Mouse (Mus musculus): ENCODE measurements at regions not wholly inside any gene's neighbourhood (a gene's known extent, or its start where the extent isn't known, plus 50 kb on each side); places are given as distances from the start of the nearest gene placed in this dataset.

GRCm38 (mm10) chr9:94239479-94240241 is 298.2 kb downstream of the 1190002N15Rik start:
- 75% methylated on average over 8 of the region's 8 CpGs for WGBS
- H3K36me3 ChIP-seq (ENCODE audit: control insufficient read depth, insufficient read depth, low read length): no peaks in the 10 kb centered on the region

GRCm38 (mm10) chr9:94238565-94238964 is 299.3 kb downstream of the 1190002N15Rik start:
- Histone ChIP-seq H3K27me3 (ENCODE audit: control insufficient read depth, insufficient read depth, low read length) (no peaks in the 10 kb centered on the region), H3K4me1 (ENCODE audit: control insufficient read depth in 2 of 2, insufficient read depth in 2 of 2, low read length in 2 of 2) (0 out of 4 replicates have a peak, but pooled peaks cover 0 to 2% of the 10 kb centered on the region in 2 experiments), H3K27ac (replicated peaks in 1 of 2; ENCODE audit: control insufficient read depth in 1 of 2, insufficient read depth in 1 of 2, low read depth in 2 of 2, low read length in 2 of 2) (no peak overlapping the region), H3K9ac (ENCODE audit: low read length) (no peak overlapping the region), H3K4me2 (ENCODE audit: low read length) (no peak overlapping the region), H3K4me3 (ENCODE audit: control insufficient read depth in 1 of 2, insufficient read depth in 1 of 2, low read depth in 1 of 2, low read length in 2 of 2) (no peak overlapping the region), H3K36me3 (ENCODE audit: control insufficient read depth, insufficient read depth, low read length) (no peaks in the 10 kb centered on the region), H3K9me3 (ENCODE audit: control insufficient read depth, low read length) (no peaks in the 10 kb centered on the region)
- ATAC-seq (ENCODE audit: insufficient number of reproducible peaks, insufficient read depth, low FRiP score, low read depth): no peak

More at GRCm38 (mm10) chr9:94239479-94240241, 298.2 kb downstream of the 1190002N15Rik start:
- Histone ChIP-seq H3K27ac (replicated peaks in 1 of 2; ENCODE audit: control insufficient read depth in 1 of 2, insufficient read depth in 1 of 2, low read depth in 2 of 2, low read length in 2 of 2) (no peak overlapping the region), H3K4me1 (ENCODE audit: control insufficient read depth in 2 of 2, insufficient read depth in 2 of 2, low read length in 2 of 2) (0 out of 4 replicates have a peak, but pooled peaks cover 0 to 2% of the 10 kb centered on the region in 2 experiments), H3K9me3 (ENCODE audit: control insufficient read depth, low read length) (no peaks in the 10 kb centered on the region), H3K9ac (ENCODE audit: low read length) (no peak overlapping the region), H3K27me3 (ENCODE audit: control insufficient read depth, insufficient read depth, low read length) (no peaks in the 10 kb centered on the region), H3K4me3 (ENCODE audit: control insufficient read depth in 1 of 2, insufficient read depth in 1 of 2, low read depth in 1 of 2, low read length in 2 of 2) (no peak overlapping the region), H3K4me2 (ENCODE audit: low read length) (no peak overlapping the region)
- no peak for ATAC-seq (ENCODE audit: insufficient number of reproducible peaks, insufficient read depth, low FRiP score, low read depth)

GRCm38 (mm10) chr9:94229537-94229936 is 308.3 kb downstream of the 1190002N15Rik start:
- Histone ChIP-seq H3K27me3 (ENCODE audit: control insufficient read depth, insufficient read depth, low read length) (no peaks in the 10 kb centered on the region), H3K4me3 (ENCODE audit: control insufficient read depth in 1 of 2, insufficient read depth in 1 of 2, low read depth in 1 of 2, low read length in 2 of 2) (no peak overlapping the region), H3K4me2 (ENCODE audit: low read length) (no peak overlapping the region), H3K27ac (replicated peaks in 1 of 2; ENCODE audit: control insufficient read depth in 1 of 2, insufficient read depth in 1 of 2, low read depth in 2 of 2, low read length in 2 of 2) (no peak overlapping the region), H3K9ac (ENCODE audit: low read length) (no peak overlapping the region), H3K9me3 (ENCODE audit: control insufficient read depth, low read length) (no peaks in the 10 kb centered on the region), H3K36me3 (ENCODE audit: control insufficient read depth, insufficient read depth, low read length) (no peaks in the 10 kb centered on the region), H3K4me1 (ENCODE audit: control insufficient read depth in 2 of 2, insufficient read depth in 2 of 2, low read length in 2 of 2) (no peaks in the 10 kb centered on the region)
- WGBS: 76% methylated on average over 2 of the region's 2 CpGs
- no peak for ATAC-seq (ENCODE audit: insufficient number of reproducible peaks, insufficient read depth, low FRiP score, low read depth)

- Histone ChIP-seq H3K27me3 (ENCODE audit: control insufficient read depth, insufficient read depth, low read length) (no peaks in the 10 kb centered on the region), H3K9ac (ENCODE audit: low read length) (no peak overlapping the region), H3K4me3 (ENCODE audit: control insufficient read depth in 1 of 2, insufficient read depth in 1 of 2, low read depth in 1 of 2, low read length in 2 of 2) (no peak overlapping the region), H3K4me2 (ENCODE audit: low read length) (no peak overlapping the region), H3K36me3 (ENCODE audit: control insufficient read depth, insufficient read depth, low read length) (no peaks in the 10 kb centered on the region), H3K4me1 (ENCODE audit: control insufficient read depth in 2 of 2, insufficient read depth in 2 of 2, low read length in 2 of 2) (peaks cover 2 to 9% of the 10 kb centered on the region in 2 experiments; a peak in 2 of 4 replicates), H3K27ac (replicated peaks in 1 of 2; ENCODE audit: control insufficient read depth in 1 of 2, insufficient read depth in 1 of 2, low read depth in 2 of 2, low read length in 2 of 2) (no peak overlapping the region), H3K9me3 (ENCODE audit: control insufficient read depth, low read length) (no peaks in the 10 kb centered on the region)
- ATAC-seq (ENCODE audit: insufficient number of reproducible peaks, insufficient read depth, low FRiP score, low read depth): no peak
- WGBS: 70% methylated on average over 2 of the region's 2 CpGs
Observed at GRCm38 (mm10) chr9:94219116-94219515, 318.8 kb downstream of the 1190002N15Rik start.

GRCm38 (mm10) chr9:94216414-94217279 is 321.2 kb downstream of the 1190002N15Rik start:
- ATAC-seq (ENCODE audit: insufficient number of reproducible peaks, insufficient read depth, low FRiP score, low read depth): no peak; the same call in 1 of the 2 replicates
- Histone ChIP-seq H3K4me2 (ENCODE audit: low read length) (no peak overlapping the region), H3K9ac (ENCODE audit: low read length) (no peak overlapping the region), H3K9me3 (ENCODE audit: control insufficient read depth, low read length) (no peaks in the 10 kb centered on the region), H3K27ac (replicated peaks in 1 of 2; ENCODE audit: control insufficient read depth in 1 of 2, insufficient read depth in 1 of 2, low read depth in 2 of 2, low read length in 2 of 2) (no peak overlapping the region), H3K4me1 (ENCODE audit: control insufficient read depth in 2 of 2, insufficient read depth in 2 of 2, low read length in 2 of 2) (peaks cover 2 to 9% of the 10 kb centered on the region in 2 experiments; a peak in 2 of 4 replicates), H3K36me3 (ENCODE audit: control insufficient read depth, insufficient read depth, low read length) (no peaks in the 10 kb centered on the region), H3K27me3 (ENCODE audit: control insufficient read depth, insufficient read depth, low read length) (no peaks in the 10 kb centered on the region), H3K4me3 (ENCODE audit: control insufficient read depth in 1 of 2, insufficient read depth in 1 of 2, low read depth in 1 of 2, low read length in 2 of 2) (no peak overlapping the region)
- 51% methylated on average over 8 of the region's 8 CpGs for WGBS

- no peaks in the 10 kb centered on the region for H3K9me3 ChIP-seq (ENCODE audit: control insufficient read depth, low read length)
- ATAC-seq (ENCODE audit: insufficient number of reproducible peaks, insufficient read depth, low FRiP score, low read depth): no peak
- peaks cover 0 to 5% of the 10 kb centered on the region in 2 experiments; a peak in 1 of 4 replicates for H3K4me1 ChIP-seq (ENCODE audit: control insufficient read depth in 2 of 2, insufficient read depth in 2 of 2, low read length in 2 of 2)
- peak overlapping the region; percentile 24; the same call in 1 of the 2 replicates for H3K4me2 ChIP-seq (ENCODE audit: low read length)
- H3K4me3 ChIP-seq (ENCODE audit: control insufficient read depth in 1 of 2, insufficient read depth in 1 of 2, low read depth in 1 of 2, low read length in 2 of 2): no peak overlapping the region
- peak overlapping the region in 1 of 2 experiments; percentile 48; a peak in 2 of 4 replicates for H3K27ac ChIP-seq (replicated peaks in 1 of 2; ENCODE audit: control insufficient read depth in 1 of 2, insufficient read depth in 1 of 2, low read depth in 2 of 2, low read length in 2 of 2)
- no peaks in the 10 kb centered on the region for H3K36me3 ChIP-seq (ENCODE audit: control insufficient read depth, insufficient read depth, low read length)
- no peak overlapping the region for H3K9ac ChIP-seq (ENCODE audit: low read length)
- H3K27me3 ChIP-seq (ENCODE audit: control insufficient read depth, insufficient read depth, low read length): no peaks in the 10 kb centered on the region
- 36% methylated on average over 9 of the region's 9 CpGs for WGBS
Observed at GRCm38 (mm10) chr9:94210467-94211249, 327.2 kb downstream of the 1190002N15Rik start.

GRCm38 (mm10) chr9:94208987-94209386 is 328.9 kb downstream of the 1190002N15Rik start:
- WGBS: 86% methylated on average over 3 of the region's 3 CpGs
- H3K36me3 ChIP-seq (ENCODE audit: control insufficient read depth, insufficient read depth, low read length): no peaks in the 10 kb centered on the region
- ATAC-seq (ENCODE audit: insufficient number of reproducible peaks, insufficient read depth, low FRiP score, low read depth): no peak
- peaks cover 0 to 5% of the 10 kb centered on the region in 2 experiments; a peak in 1 of 4 replicates for H3K4me1 ChIP-seq (ENCODE audit: control insufficient read depth in 2 of 2, insufficient read depth in 2 of 2, low read length in 2 of 2)
- H3K4me2 ChIP-seq (ENCODE audit: low read length): no peak overlapping the region
- H3K27me3 ChIP-seq (ENCODE audit: control insufficient read depth, insufficient read depth, low read length): no peaks in the 10 kb centered on the region
- H3K4me3 ChIP-seq (ENCODE audit: control insufficient read depth in 1 of 2, insufficient read depth in 1 of 2, low read depth in 1 of 2, low read length in 2 of 2): no peak overlapping the region
- no peaks in the 10 kb centered on the region for H3K9me3 ChIP-seq (ENCODE audit: control insufficient read depth, low read length)
- no peak overlapping the region for H3K27ac ChIP-seq (replicated peaks in 1 of 2; ENCODE audit: control insufficient read depth in 1 of 2, insufficient read depth in 1 of 2, low read depth in 2 of 2, low read length in 2 of 2)
- H3K9ac ChIP-seq (ENCODE audit: low read length): no peak overlapping the region

Measured in heart, embryonic 14.5 days (tissue).